Mouse (Mus musculus): Measurements from ENCODE around the gene Aasdh.

The Aasdh gene

GRCm38 (mm10) chr5:76905405-76906154 lies at the start of gene Aasdh:
Aasdh (minus strand) TSS chr5:76905514.
- in situ Hi-C loops (cut with MboI, MseI) = no loop called here

GRCm38 (mm10) chr5:76954271-76954900 lies 49.1 kb upstream of the Aasdh start:
- in situ Hi-C loops (cut with MboI, MseI) = loop anchor here (5.0 kb wide), 1 partner anchor 52 kb away; no protein-coding TSS in a partner anchor

GRCm38 (mm10) chr5:76953794-76954193 lies 48.5 kb upstream of the Aasdh start:
- in situ Hi-C loops (cut with MboI, MseI) = loop anchor here (5.0 kb wide), 1 partner anchor 51 kb away; no protein-coding TSS in a partner anchor

- in situ Hi-C loops (cut with MboI, MseI) = loop anchor here (5.0 kb wide), 1 partner anchor 50 kb away; no protein-coding TSS in a partner anchor
These were observed 47.1 kb upstream of the Aasdh start for GRCm38 (mm10) chr5:76952112-76953040.

- in situ Hi-C loops (cut with MboI, MseI) = loop anchor here (5.0 kb wide), 1 partner anchor 49 kb away; no protein-coding TSS in a partner anchor
These were observed 46.1 kb upstream of the Aasdh start, which contains the start of the genes Paics and Ppat for GRCm38 (mm10) chr5:76951106-76952027. Paics (plus strand) TSS chr5:76951307. Ppat (minus strand) TSS chr5:76951578.

- in situ Hi-C loops (cut with MboI, MseI) = loop anchor here (5.0 kb wide), 1 partner anchor 48 kb away; no protein-coding TSS in a partner anchor
These were observed 45.2 kb upstream of the Aasdh start for GRCm38 (mm10) chr5:76950343-76951105.

- in situ Hi-C loops (cut with MboI, MseI) = no loop called here
These were observed 42.4 kb upstream of the Aasdh start for GRCm38 (mm10) chr5:76947758-76948157.

- in situ Hi-C loops (cut with MboI, MseI) = no loop called here
These were observed 41.8 kb upstream of the Aasdh start for GRCm38 (mm10) chr5:76947142-76947541.

- in situ Hi-C loops (cut with MboI, MseI) = no loop called here
These were observed 40.3 kb upstream of the Aasdh start for GRCm38 (mm10) chr5:76945678-76946033.

GRCm38 (mm10) chr5:76944965-76945677 lies 39.8 kb upstream of the Aasdh start:
- in situ Hi-C loops (cut with MboI, MseI) = no loop called here

GRCm38 (mm10) chr5:76942505-76942904 lies 37.2 kb upstream of the Aasdh start:
- in situ Hi-C loops (cut with MboI, MseI) = no loop called here

- in situ Hi-C loops (cut with MboI, MseI) = no loop called here
These were observed 36.7 kb upstream of the Aasdh start for GRCm38 (mm10) chr5:76941975-76942374.

GRCm38 (mm10) chr5:76939717-76940116 lies 34.4 kb upstream of the Aasdh start:
- in situ Hi-C loops (cut with MboI, MseI) = no loop called here

GRCm38 (mm10) chr5:76929180-76929877 lies 24.0 kb upstream of the Aasdh start:
- in situ Hi-C loops (cut with MboI, MseI) = no loop called here

- in situ Hi-C loops (cut with MboI, MseI) = no loop called here
These were observed 23.0 kb upstream of the Aasdh start for GRCm38 (mm10) chr5:76928124-76928832.

- in situ Hi-C loops (cut with MboI, MseI) = no loop called here
These were observed 19.0 kb upstream of the Aasdh start for GRCm38 (mm10) chr5:76924296-76924695.

- in situ Hi-C loops (cut with MboI, MseI) = no loop called here
These were observed 18.1 kb upstream of the Aasdh start for GRCm38 (mm10) chr5:76923428-76923827.

- in situ Hi-C loops (cut with MboI, MseI) = no loop called here
These were observed 17.5 kb upstream of the Aasdh start for GRCm38 (mm10) chr5:76922833-76923232.
